In the genomic region with DNA sequence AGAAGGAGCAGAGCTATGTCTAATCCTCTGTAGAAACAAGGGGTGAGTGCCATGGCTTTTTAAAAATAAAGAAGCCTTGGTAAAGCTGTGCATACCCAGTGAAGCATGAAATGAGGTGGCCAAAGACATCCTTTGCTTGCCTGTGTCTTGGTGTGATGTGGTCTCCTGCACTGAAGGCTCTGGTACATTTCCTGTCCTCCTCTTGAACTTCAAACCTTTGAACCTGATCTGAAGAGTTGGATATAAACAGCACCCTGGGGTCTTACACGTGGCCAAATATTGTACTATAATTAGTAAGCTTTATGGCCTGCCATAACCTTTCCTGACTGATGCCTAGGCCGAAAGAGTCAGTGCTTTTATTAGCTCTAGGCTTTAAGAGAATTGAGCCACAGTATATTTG, we compare ENCODE assay signal across 24 mouse cellular contexts.
DNase-seq lines count a peak whose midpoint lies in the region; ATAC-seq and TF ChIP-seq lines count a peak whose summit lies in the region.
"Had no signal": no experiment of that assay in that cellular context is flagged by ENCODE, and none has a peak within 500 bp of the region (broad histone marks: within the 10 kb centered on the region; RNA-seq: fewer than 3 reads in every experiment).

No protein-coding gene starts in this region.

- no peak overlapping the region for H3K27ac ChIP-seq in kidney, embryonic 14.5 days (ENCODE audit: low read depth, low read length)
- H3K27ac ChIP-seq in CH12.LX (ENCODE audit: insufficient read depth, low read depth): no peak overlapping the region
- no peak overlapping the region for H3K27ac ChIP-seq in intestine, postnatal 0 days (ENCODE audit: low read depth, low read length)
- H3K27ac ChIP-seq: forebrain, embryonic 13.5 days; left cerebral cortex, adult 2 months; liver, embryonic 12.5 days; midbrain, embryonic 10.5 days; stomach, postnatal 0 days had no signal

- no peak for TF ChIP-seq RAD21 in CH12.LX (IDR thresholded peaks at IDR 0.05; ENCODE audit: low read depth, low read length)

- peak; percentile 74 for ATAC-seq in kidney, embryonic 14.5 days (ENCODE audit: low FRiP score, low TSS enrichment)
- peak; percentile 36; the same call in 1 of the 2 replicates for ATAC-seq in intestine, postnatal 0 days
- ATAC-seq: CD4-positive, CD25-positive, alpha-beta regulatory T cell, adult 4 months; inflammation-experienced regulatory T-cells, adult 6 months; liver, embryonic 12.5 days had no signal

- no peaks in the 10 kb centered on the region for H3K9me3 ChIP-seq in kidney, embryonic 14.5 days (ENCODE audit: control insufficient read depth, low read length)
- no peaks in the 10 kb centered on the region for H3K9me3 ChIP-seq in CH12.LX (replicated peaks; ENCODE audit: low read length)
- H3K9me3 ChIP-seq in intestine, postnatal 0 days (ENCODE audit: control insufficient read depth): no peaks in the 10 kb centered on the region
- H3K9me3 ChIP-seq: forebrain, embryonic 13.5 days; G1E; liver, embryonic 12.5 days; midbrain, embryonic 10.5 days had no signal

- no peak for TF ChIP-seq CTCF in CH12.LX (conservative IDR thresholded peaks at IDR 0.05 in 1 of 2, IDR thresholded peaks at IDR 0.05 in 1 of 2; ENCODE audit: low read depth in 2 of 2, low read length in 2 of 2)
- TF ChIP-seq CTCF in intestine, postnatal 0 days (IDR thresholded peaks at IDR 0.05; ENCODE audit: low read depth): no peak

- dilution Hi-C loops in CH12.LX (cut with MboI; ENCODE audit: extremely low pct_ligation_motif_present, extremely low pct_unique_long_range_greater_than_20kb, low sequenced_read_pairs): no loop called here

- H3K9ac ChIP-seq in kidney, embryonic 14.5 days (ENCODE audit: low read depth, low read length): no peak overlapping the region
- H3K9ac ChIP-seq in CH12.LX (ENCODE audit: insufficient read depth, low read depth): no peak overlapping the region
- H3K9ac ChIP-seq in intestine, postnatal 0 days (ENCODE audit: low read depth, low read length): no peak overlapping the region
- H3K9ac ChIP-seq: forebrain, embryonic 13.5 days; liver, embryonic 12.5 days had no signal

- in situ Hi-C loops in CH12.LX (cut with MboI; ENCODE audit: low pct_ligation_motif_present, low pct_unique_long_range_greater_than_20kb, low sequenced_read_pairs): no loop called here

- no peak for TF ChIP-seq EP300 in CH12.LX (IDR thresholded peaks at IDR 0.05; ENCODE audit: low read length)

- no peak overlapping the region for H3K4me3 ChIP-seq in kidney, embryonic 14.5 days (ENCODE audit: low read length)
- no peak overlapping the region for H3K4me3 ChIP-seq in CH12.LX (replicated peaks in 1 of 3; ENCODE audit: low read depth in 2 of 3, low read length in 2 of 3, poor library complexity in 1 of 3)
- no peak overlapping the region for H3K4me3 ChIP-seq in intestine, postnatal 0 days (ENCODE audit: low read depth, low read length)
- H3K4me3 ChIP-seq: erythroblast, embryonic 14.5 days; forebrain, embryonic 13.5 days; left cerebral cortex, adult 2 months; liver, embryonic 12.5 days; midbrain, embryonic 10.5 days had no signal

- no peak for TF ChIP-seq POLR2A in CH12.LX (IDR thresholded peaks at IDR 0.05; ENCODE audit: low read depth, low read length)

- no peaks in the 10 kb centered on the region for H3K27me3 ChIP-seq in kidney, embryonic 14.5 days (ENCODE audit: control insufficient read depth, insufficient read depth, low read length)
- no peaks in the 10 kb centered on the region for H3K27me3 ChIP-seq in CH12.LX (replicated peaks)
- H3K27me3 ChIP-seq in intestine, postnatal 0 days (replicated peaks; ENCODE audit: control insufficient read depth, insufficient read depth, low read length): no peaks in the 10 kb centered on the region
- H3K27me3 ChIP-seq: forebrain, embryonic 13.5 days; liver, embryonic 12.5 days had no signal

- no peaks in the 10 kb centered on the region for H3K36me3 ChIP-seq in kidney, embryonic 14.5 days (ENCODE audit: control insufficient read depth, insufficient read depth, low read length)
- no peaks in the 10 kb centered on the region for H3K36me3 ChIP-seq in CH12.LX (replicated peaks in 1 of 2; ENCODE audit: control insufficient read depth in 1 of 2, insufficient read depth in 1 of 2, low read length in 1 of 2)
- no peaks in the 10 kb centered on the region for H3K36me3 ChIP-seq in intestine, postnatal 0 days (ENCODE audit: control insufficient read depth, insufficient read depth)
- H3K36me3 ChIP-seq: G1E; liver, embryonic 12.5 days; midbrain, embryonic 10.5 days had no signal

- no peaks in the 10 kb centered on the region for H3K79me2 ChIP-seq in CH12.LX (replicated peaks; ENCODE audit: control insufficient read depth, extremely low read depth, insufficient read depth, poor library complexity, severe bottlenecking)

- peak; percentile 23 for DNase-seq in embryo, embryonic 11 days
- DNase-seq in embryo, embryonic 10.5 days (ENCODE audit: low spot score): no peak
- no peak for DNase-seq in kidney, adult 18-20 months
- peak; percentile 34 for DNase-seq in CH12.LX (ENCODE audit: extremely low read depth)
- DNase-seq in testis, postnatal 10 days (ENCODE audit: low spot score): no peak
- no peak for DNase-seq in cerebellum, adult 9-11 months
- DNase-seq: adrenal gland, postnatal 36 days; cerebellum, adult 11-12 months; cerebellum, postnatal 25 days; layer of hippocampus, adult 9-11 months; left cerebral cortex, postnatal 4 days; lung, adult 2 months; right cerebral cortex, postnatal 25 days had no signal

- peaks cover 14% of the 10 kb centered on the region; the same call in 1 of the 2 replicates for H3K4me1 ChIP-seq in kidney, embryonic 14.5 days (ENCODE audit: control insufficient read depth, insufficient read depth, low read length)
- H3K4me1 ChIP-seq in CH12.LX (ENCODE audit: control insufficient read depth in 1 of 2, insufficient read depth in 2 of 2): peaks cover 10 to 36% of the 10 kb centered on the region in 2 experiments; a peak in 3 of 4 replicates
- H3K4me1 ChIP-seq in intestine, postnatal 0 days (replicated peaks; ENCODE audit: control insufficient read depth, insufficient read depth, low read length): no peaks in the 10 kb centered on the region
- H3K4me1 ChIP-seq: forebrain, embryonic 13.5 days; liver, embryonic 12.5 days had no signal

- no peak overlapping the region for H3K4me2 ChIP-seq in kidney, embryonic 14.5 days (replicated peaks; ENCODE audit: low read depth, low read length)
- no peak overlapping the region for H3K4me2 ChIP-seq in CH12.LX (ENCODE audit: insufficient read depth, low read depth, poor library complexity, severe bottlenecking)
- H3K4me2 ChIP-seq in intestine, postnatal 0 days (replicated peaks; ENCODE audit: low read depth): no peak overlapping the region
- H3K4me2 ChIP-seq: forebrain, embryonic 13.5 days; liver, embryonic 12.5 days had no signal

- 3% methylated on average over 2 of the region's 2 CpGs for WGBS in kidney, embryonic 14.5 days
- 17% methylated on average over 2 of the region's 2 CpGs for WGBS in intestine, postnatal 0 days

TF ChIP-seq in CH12.LX, 34 proteins besides CTCF, POLR2A, EP300 and RAD21:
- TF ChIP-seq MXI1 (IDR thresholded peaks at IDR 0.05; ENCODE audit: low read depth, low read length): no peak
- TF ChIP-seq USF2 (conservative IDR thresholded peaks at IDR 0.05; ENCODE audit: low read depth, low read length): no peak
- TF ChIP-seq ETS1 (conservative IDR thresholded peaks at IDR 0.05; ENCODE audit: low read depth, low read length): no peak
- no peak for TF ChIP-seq USF1 (IDR thresholded peaks at IDR 0.05; ENCODE audit: low read depth, low read length)
- TF ChIP-seq MAZ (IDR thresholded peaks at IDR 0.05; ENCODE audit: low read depth, low read length): no peak
- TF ChIP-seq ZC3H11A (IDR thresholded peaks at IDR 0.05; ENCODE audit: low read depth, low read length): no peak
- TF ChIP-seq JUN (IDR thresholded peaks at IDR 0.05; ENCODE audit: insufficient read depth, low read depth, low read length): no peak
- TF ChIP-seq KAT2A (IDR thresholded peaks at IDR 0.05; ENCODE audit: insufficient replicate concordance, low read length): no peak
- TF ChIP-seq RCOR1 (conservative IDR thresholded peaks at IDR 0.05; ENCODE audit: low read depth, low read length): no peak
- no peak for TF ChIP-seq TCF12 (IDR thresholded peaks at IDR 0.05; ENCODE audit: low read depth, low read length)
- no peak for TF ChIP-seq CHD1 (IDR thresholded peaks at IDR 0.05; ENCODE audit: low read depth, low read length)
- TF ChIP-seq NRF1 (IDR thresholded peaks at IDR 0.05; ENCODE audit: low read depth, low read length): no peak
- no peak for TF ChIP-seq MEF2A (IDR thresholded peaks at IDR 0.05; ENCODE audit: borderline replicate concordance, low read depth, low read length)
- TF ChIP-seq ZNF384 (IDR thresholded peaks at IDR 0.05; ENCODE audit: low read depth, low read length): no peak
- TF ChIP-seq SIN3A (IDR thresholded peaks at IDR 0.05; ENCODE audit: low read length): no peak
- no peak for TF ChIP-seq ZMIZ1 (IDR thresholded peaks at IDR 0.05; ENCODE audit: low read depth, low read length)
- TF ChIP-seq CHD2 (IDR thresholded peaks at IDR 0.05; ENCODE audit: low read length): no peak

Comparison
In these comparisons a context has a peak if more than half of its experiments do, and no peak if none do; other contexts are left out.
1. DNase-seq: peak in embryo, embryonic 11 days (single experiment) and CH12.LX (single experiment); none in embryo, embryonic 10.5 days (single experiment), kidney, adult 18-20 months (single experiment), testis, postnatal 10 days (single experiment) and cerebellum, adult 9-11 months (single experiment).